Mouse (Mus musculus) c-Kit-positive CD71-negative TER-119-negative erythroid progenitor cells, embryonic 14.5 days (primary cell): ENCODE measurements around the gene Uba52.

Source experiments
- DNase-seq: peaks from one replicate; pipeline ENCODE4 v3.0.0-alpha.2; 2013; ENCODE audit warnings: low read depth

The Uba52 gene

GRCm38 (mm10) chr8:70503062-70503750 lies 7.4 kb downstream of the Uba52 start:
- DNase-seq: no peak

GRCm38 (mm10) chr8:70502540-70502939 lies 8.1 kb downstream of the Uba52 start:
- no peak for DNase-seq

DNA sequence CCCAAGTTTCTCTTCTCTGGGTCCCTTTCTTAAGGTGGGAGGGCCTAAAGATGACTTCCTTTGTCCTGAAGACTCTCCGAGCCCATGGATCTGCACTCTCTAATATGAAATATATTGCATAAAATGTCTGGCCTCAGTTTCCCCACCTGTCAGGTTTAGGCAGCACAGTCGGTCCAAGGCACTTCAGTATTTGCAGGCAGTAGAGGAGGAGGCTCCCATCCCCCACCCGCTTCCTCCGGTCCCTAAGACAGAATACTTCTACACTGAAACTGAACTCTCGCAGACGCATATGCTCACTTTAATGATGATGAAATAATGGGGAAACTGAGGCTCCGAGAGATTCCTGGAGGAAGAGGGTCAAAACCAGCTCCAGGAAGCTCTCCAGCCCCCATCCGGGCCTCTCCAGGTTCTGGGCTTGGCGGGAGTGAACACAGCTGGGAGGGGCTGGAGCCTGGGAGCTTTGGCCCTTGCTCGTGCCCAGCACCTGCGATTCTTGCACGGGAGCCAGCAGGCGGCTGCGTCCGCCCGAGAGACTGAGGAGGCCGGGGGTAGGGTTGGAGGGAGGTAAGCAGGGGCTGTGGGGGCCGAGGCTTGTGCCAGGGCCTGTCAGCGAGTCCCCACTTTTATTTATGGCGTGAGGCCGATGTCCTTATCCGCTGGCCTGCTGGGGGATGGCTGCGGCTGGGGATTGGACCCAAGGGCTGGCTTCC lies 8.6 kb downstream of the Uba52 start:
- DNase-seq: no peak

DNA sequence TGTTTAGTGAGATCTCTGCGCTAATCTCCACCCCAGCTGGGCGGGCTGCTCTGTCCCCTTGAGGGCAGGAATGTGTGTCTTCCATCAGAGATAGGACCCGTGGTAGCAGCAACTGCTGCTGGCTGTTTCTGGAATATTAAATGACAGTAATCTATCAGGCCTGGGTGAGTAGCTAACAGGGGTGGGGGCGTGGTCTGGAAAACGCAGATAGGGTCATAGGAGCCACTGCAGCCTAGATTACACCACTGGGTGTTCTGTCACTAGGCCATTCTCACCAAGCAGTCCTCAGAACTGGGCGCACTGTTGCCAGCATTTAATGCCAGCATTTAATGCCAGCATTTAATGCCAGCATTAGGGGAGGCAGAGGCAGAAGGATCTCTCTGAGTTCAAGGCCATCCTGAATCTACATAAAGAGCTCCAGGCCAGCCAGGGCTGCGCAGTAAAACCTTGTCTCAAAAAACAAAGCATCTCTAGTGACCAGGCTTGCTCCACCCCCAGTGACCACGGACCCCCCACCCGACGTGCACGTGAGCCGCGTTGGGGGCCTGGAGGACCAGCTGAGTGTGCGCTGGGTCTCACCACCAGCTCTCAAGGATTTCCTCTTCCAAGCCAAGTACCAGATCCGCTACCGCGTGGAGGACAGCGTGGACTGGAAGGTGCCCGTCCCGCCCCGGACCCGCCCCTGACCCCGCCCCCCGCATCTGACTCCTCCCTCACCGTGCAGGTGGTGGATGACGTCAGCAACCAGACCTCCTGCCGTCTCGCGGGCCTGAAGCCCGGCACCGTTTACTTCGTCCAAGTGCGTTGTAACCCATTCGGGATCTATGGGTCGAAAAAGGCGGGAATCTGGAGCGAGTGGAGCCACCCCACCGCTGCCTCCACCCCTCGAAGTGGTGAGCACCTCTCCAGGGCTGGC lies 10.0 kb downstream of the Uba52 start:
- DNase-seq: no peak

- no peak for DNase-seq
These were observed 14.9 kb downstream of the Uba52 start for GRCm38 (mm10) chr8:70495771-70496062.

DNA sequence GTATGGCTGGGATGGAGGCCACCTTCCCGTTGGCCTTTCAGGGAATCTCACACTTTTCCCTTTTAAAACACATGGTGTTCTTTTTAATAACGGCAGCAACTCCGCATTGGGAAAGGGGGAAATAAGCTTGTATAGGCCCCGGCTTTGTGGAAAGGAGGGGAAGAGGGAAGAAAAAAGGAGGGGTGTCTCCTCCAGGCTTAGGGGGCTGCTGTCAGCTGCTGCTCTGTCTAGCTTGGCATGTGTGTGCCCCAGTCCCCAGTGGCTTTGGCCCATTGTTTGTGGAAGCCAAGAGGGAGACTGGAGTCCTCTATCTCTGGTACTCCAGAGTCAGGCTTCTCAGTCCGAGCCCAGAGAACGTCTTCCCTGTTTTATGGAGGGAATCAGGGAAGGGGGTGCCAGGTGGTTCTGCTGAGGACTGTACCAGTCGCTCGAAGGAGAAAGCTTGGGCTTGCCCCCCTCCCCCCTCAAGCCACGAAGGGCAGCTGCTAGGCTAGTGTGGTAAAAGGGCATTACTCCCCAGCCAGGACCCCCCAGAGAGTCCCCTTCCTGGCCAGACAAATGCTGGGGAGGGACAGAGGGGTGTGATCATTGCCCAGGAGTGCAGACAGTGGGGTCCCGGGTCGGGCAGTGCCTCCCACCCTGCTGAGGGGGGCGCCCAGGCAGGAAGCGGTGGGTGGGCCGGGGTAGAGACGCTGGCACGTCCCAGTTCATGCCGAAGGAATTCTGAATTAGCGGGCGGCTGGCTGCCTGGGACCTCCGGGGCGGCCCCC lies 15.4 kb downstream of the Uba52 start:
- no peak for DNase-seq

GRCm38 (mm10) chr8:70494416-70494945 lies 16.1 kb downstream of the Uba52 start:
- DNase-seq: no peak

DNA sequence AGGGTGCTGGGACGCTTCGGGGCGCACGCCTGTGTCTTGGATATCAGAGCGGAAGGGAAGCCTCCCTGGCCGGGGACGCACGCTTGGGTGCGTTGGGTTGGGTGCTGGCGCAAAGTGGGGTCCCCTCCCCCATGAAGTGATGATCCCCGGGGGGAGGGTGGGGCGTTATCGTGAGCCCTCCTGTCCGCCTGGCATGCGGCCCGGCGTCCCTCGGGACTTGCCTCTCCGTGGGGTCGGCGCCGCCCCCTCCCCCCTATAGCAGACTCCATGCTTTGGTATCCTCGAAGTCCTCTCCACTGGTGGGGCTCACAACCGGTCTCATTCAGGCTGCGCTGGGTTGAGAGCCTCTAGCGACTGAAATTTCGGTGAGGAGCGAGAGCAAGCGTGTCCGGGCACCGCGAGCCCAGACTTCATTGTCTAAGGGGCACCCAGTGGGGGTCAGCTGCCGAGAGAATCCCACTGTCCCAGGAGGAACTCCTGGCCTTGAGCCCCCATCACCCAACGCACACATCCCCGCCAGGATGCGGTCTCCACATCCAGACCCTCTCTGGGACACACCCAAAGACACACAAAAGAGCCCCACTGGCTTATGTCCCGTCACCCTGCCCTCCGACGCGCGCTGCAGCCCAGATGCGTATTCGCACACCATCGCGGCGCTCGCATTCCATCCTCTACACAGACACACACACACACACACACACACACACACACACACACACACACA lies 16.7 kb downstream of the Uba52 start:
- DNase-seq: no peak

- DNase-seq: no peak
These were observed 17.6 kb downstream of the Uba52 start, which contains the start of gene Crlf1 for GRCm38 (mm10) chr8:70492664-70493640. Crlf1 (plus strand) TSS chr8:70493158.

DNA sequence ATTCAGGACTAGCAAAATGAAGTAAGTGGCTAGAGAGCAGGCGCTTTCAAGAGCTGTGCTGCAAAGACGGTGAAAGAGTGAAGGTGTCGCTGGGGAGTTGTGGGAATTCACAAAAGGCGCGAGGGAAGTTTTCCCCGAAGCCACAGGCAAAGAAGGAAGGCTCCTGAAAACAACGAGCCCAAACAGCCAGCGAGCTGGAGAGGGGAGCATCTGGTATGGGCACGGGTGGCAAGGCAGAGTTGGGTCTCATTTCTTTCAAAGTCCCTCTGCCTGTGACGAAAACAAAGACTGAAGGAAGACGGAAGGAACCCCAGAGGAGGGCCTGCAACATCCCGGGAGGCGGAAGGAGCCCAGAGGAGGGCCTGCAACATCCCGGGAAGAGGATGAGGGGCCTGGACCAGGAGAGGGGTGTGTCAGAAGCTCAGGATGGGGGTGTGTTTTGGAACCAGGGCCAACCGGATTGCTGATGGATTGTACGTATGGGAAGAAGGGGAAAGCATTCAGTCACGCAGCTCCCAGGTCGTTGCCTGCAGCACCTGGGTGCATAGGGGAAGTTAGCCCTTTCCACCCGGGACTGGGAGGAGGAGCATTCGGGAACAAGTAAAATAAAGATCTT lies 19.6 kb downstream of the Uba52 start:
- DNase-seq: no peak

- DNase-seq: no peak
These were observed 20.3 kb downstream of the Uba52 start for GRCm38 (mm10) chr8:70490061-70490879.

DNA sequence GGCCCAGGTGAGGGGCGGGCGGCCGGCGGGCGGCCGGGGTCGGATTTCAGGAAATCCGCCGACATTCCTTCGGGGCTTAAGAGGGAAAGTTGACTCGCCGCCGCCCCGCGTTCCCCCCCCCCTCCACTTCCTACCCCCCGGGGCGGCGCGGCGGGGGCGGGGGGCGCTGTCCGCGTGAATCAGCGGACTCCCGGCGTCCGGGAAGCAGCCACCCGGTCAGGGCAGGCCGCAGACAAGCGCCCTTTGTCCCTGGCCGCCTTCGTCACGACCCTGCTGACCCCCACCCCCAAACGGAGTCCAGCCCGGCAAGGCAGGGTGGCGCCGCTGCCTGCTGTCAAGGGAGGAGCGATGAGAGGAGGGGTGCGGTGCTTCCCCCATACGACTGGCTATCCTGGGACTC lies 21.0 kb downstream of the Uba52 start:
- no peak for DNase-seq

DNA sequence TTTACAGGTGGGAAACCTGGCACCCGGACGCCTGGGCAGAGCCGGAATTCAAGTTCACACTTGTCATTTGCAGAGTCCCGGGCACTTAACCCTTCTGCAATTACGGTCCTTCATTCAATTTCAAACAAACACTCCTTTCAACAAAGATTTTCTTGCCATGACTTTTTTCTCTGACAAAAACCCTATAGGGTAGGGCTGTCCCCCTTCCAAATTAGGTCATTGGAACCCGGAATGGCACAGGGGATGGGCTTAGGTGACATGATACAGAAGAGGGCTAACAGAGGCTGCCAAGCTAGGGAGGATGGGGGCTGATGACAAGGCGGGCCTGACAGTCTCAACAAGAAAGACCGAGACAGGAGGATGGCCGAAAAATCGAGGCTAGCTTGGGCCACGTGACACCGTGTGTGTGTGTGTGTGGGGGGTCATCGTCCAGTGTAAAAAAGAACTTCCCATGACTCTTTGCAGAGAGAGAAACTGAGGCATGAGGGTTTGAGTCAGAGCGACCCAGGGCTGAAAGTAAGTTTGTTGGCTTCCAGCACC lies 21.6 kb downstream of the Uba52 start:
- no peak for DNase-seq

- no peak for DNase-seq
These were observed 22.4 kb downstream of the Uba52 start for GRCm38 (mm10) chr8:70487993-70488796.

- DNase-seq: no peak
These were observed 23.6 kb downstream of the Uba52 start, which contains the start of gene Tmem59l for GRCm38 (mm10) chr8:70486941-70487520. Tmem59l (minus strand) TSS chr8:70487358.

- no peak for DNase-seq
These were observed 24.4 kb downstream of the Uba52 start for GRCm38 (mm10) chr8:70486191-70486681.

GRCm38 (mm10) chr8:70482943-70483342 lies 27.7 kb downstream of the Uba52 start:
- DNase-seq: no peak
